Mouse (Mus musculus) MEL (cell line): ENCODE measurements around the gene Pabpc1l. TPM values are rescaled to one million over a fixed set of nuclear protein-coding genes. Genes with fewer than 3 reads are reported as not detected.

Source experiments
- DNase-seq: peaks from one replicate; pipeline ENCODE4 v3.0.0; 2011; ENCODE audit warnings: low read depth, low spot score
- H3K27ac ChIP-seq: 2 replicates; pipeline ENCODE4 v1.5.1; 2012; ENCODE audit warnings: low read depth, mild to moderate bottlenecking, control low read depth, low read length, moderate library complexity; ENCODE audit not compliant: control insufficient read depth
- H3K27me3 ChIP-seq, 2 experiments: fragments of 150-350 bp in 1 of 2; sonication (generic) in 1 of 2; 2 replicates each; pipeline ENCODE4 v1.6.1; 2012; ENCODE audit warnings: low read length in 2 of 2, mild to moderate bottlenecking in 2 of 2, improper control_type of control experiment in 1 of 2, moderate library complexity in 1 of 2; ENCODE audit not compliant: insufficient read depth in 2 of 2, control insufficient read depth in 1 of 2
- H3K36me3 ChIP-seq, 2 experiments: 2 replicates each; pipeline ENCODE4 v1.6.1; 2012 to 2014; ENCODE audit warnings: low read length in 2 of 2, improper control_type of control experiment in 1 of 2, inconsistent platforms in 1 of 2, mild to moderate bottlenecking in 1 of 2; ENCODE audit not compliant: insufficient read depth in 2 of 2, control insufficient read depth in 1 of 2
- H3K4me1 ChIP-seq, 2 experiments: fragments of 150-350 bp in 1 of 2; sonication (generic) in 1 of 2; 2 replicates each; pipeline ENCODE4 v1.6.1; 2012; ENCODE audit warnings: low read length in 2 of 2, improper control_type of control experiment in 1 of 2, mild to moderate bottlenecking in 1 of 2; ENCODE audit not compliant: insufficient read depth in 2 of 2, control insufficient read depth in 1 of 2
- H3K4me3 ChIP-seq, 2 experiments: fragments of 150-350 bp in 1 of 2; sonication (generic) in 1 of 2; 2 replicates each; pipeline ENCODE4 v1.5.1; 2012; ENCODE audit warnings: low read depth in 2 of 2, low read length in 2 of 2, mild to moderate bottlenecking in 2 of 2, moderate library complexity in 2 of 2, control low read depth in 1 of 2, improper control_type of control experiment in 1 of 2; ENCODE audit not compliant: control insufficient read depth in 1 of 2, insufficient read depth in 1 of 2
- H3K79me2 ChIP-seq: 2 replicates; pipeline ENCODE4 v1.6.1; 2012; ENCODE audit warnings: mild to moderate bottlenecking, low read length, moderate library complexity; ENCODE audit not compliant: control insufficient read depth, poor library complexity, insufficient read depth
- H3K9ac ChIP-seq: 2 replicates; pipeline ENCODE4 v1.6.1; 2012; ENCODE audit warnings: low read depth, mild to moderate bottlenecking, control low read depth, low read length, moderate library complexity; ENCODE audit not compliant: control insufficient read depth, poor library complexity, severe bottlenecking
- H3K9me3 ChIP-seq: fragments of 150-350 bp; sonication (generic); replicated peaks from 2 replicates; pipeline ENCODE4 v1.6.1; 2012; ENCODE audit warnings: mild to moderate bottlenecking, low read length, improper control_type of control experiment, moderate library complexity; ENCODE audit not compliant: insufficient read depth
- BHLHE40 ChIP-seq: IDR thresholded peaks from 2 replicates; pipeline ENCODE4 v1.6.1; 2012; ENCODE audit warnings: low read depth, mild to moderate bottlenecking, inconsistent platforms, low read length, improper control_type of control experiment, borderline replicate concordance
- CHD1 ChIP-seq: IDR thresholded peaks from 2 replicates; pipeline ENCODE4 v1.6.1; 2012; ENCODE audit warnings: low read depth, mild to moderate bottlenecking, inconsistent platforms, low read length, improper control_type of control experiment
- CTCF ChIP-seq, 3 experiments: IDR thresholded peaks in 2 of 3; conservative IDR thresholded peaks in 1 of 3; 2 replicates each; pipeline ENCODE4 v1.5.1; 2011 to 2012; ENCODE audit warnings: low read length in 3 of 3, low read depth in 2 of 3, mild to moderate bottlenecking in 2 of 3, improper control_type of control experiment in 1 of 3, inconsistent platforms in 1 of 3, mixed read lengths in 1 of 3, moderate library complexity in 1 of 3; ENCODE audit not compliant: control insufficient read depth in 1 of 3, insufficient read depth in 1 of 3, poor library complexity in 1 of 3, severe bottlenecking in 1 of 3
- E2F4 ChIP-seq: IDR thresholded peaks from 2 replicates; pipeline ENCODE4 v1.6.1; 2011; ENCODE audit warnings: low read depth, low read length, improper control_type of control experiment, borderline replicate concordance
- EP300 ChIP-seq, 2 experiments: IDR thresholded peaks; 2 replicates each; pipeline ENCODE4 v1.6.1; 2011; ENCODE audit warnings: improper control_type of control experiment in 2 of 2, low read length in 2 of 2, low read depth in 1 of 2, mild to moderate bottlenecking in 1 of 2
- ETS1 ChIP-seq: IDR thresholded peaks from 2 replicates; pipeline ENCODE4 v1.6.1; 2012; ENCODE audit warnings: low read depth, mild to moderate bottlenecking, inconsistent platforms, low read length, improper control_type of control experiment, moderate library complexity
- GABPA ChIP-seq: IDR thresholded peaks from 2 replicates; pipeline ENCODE4 v1.6.1; 2012; ENCODE audit warnings: low read depth, mild to moderate bottlenecking, inconsistent platforms, low read length, improper control_type of control experiment, moderate library complexity
- GATA1 ChIP-seq: IDR thresholded peaks from 2 replicates; pipeline ENCODE4 v1.6.1; 2011; ENCODE audit warnings: low read depth, low read length, improper control_type of control experiment
- HCFC1 ChIP-seq: IDR thresholded peaks from 2 replicates; pipeline ENCODE4 v1.6.1; 2012; ENCODE audit warnings: low read depth, mild to moderate bottlenecking, inconsistent platforms, low read length, improper control_type of control experiment, moderate library complexity
- JUND ChIP-seq: IDR thresholded peaks from 2 replicates; pipeline ENCODE4 v1.6.1; 2011; ENCODE audit warnings: low read depth, mild to moderate bottlenecking, improper control_type of control experiment, low read length
- MAFK ChIP-seq: IDR thresholded peaks from 2 replicates; pipeline ENCODE4 v1.6.1; 2011; ENCODE audit warnings: low read depth, mild to moderate bottlenecking, low read length, improper control_type of control experiment, borderline replicate concordance
- MAX ChIP-seq: IDR thresholded peaks from 2 replicates; pipeline ENCODE4 v1.6.1; 2011; ENCODE audit warnings: low read length, improper control_type of control experiment
- MAZ ChIP-seq: IDR thresholded peaks from 2 replicates; pipeline ENCODE4 v1.6.1; 2012; ENCODE audit warnings: low read depth, mild to moderate bottlenecking, inconsistent platforms, low read length, improper control_type of control experiment
- MEF2A ChIP-seq: IDR thresholded peaks from 2 replicates; pipeline ENCODE4 v1.6.1; 2014; ENCODE audit warnings: low read depth, mild to moderate bottlenecking, inconsistent platforms, low read length, improper control_type of control experiment; ENCODE audit not compliant: poor library complexity, insufficient replicate concordance, severe bottlenecking; ENCODE audit errors: extremely low read depth
- MYB ChIP-seq: IDR thresholded peaks from 2 replicates; pipeline ENCODE4 v1.6.1; 2011; ENCODE audit warnings: mild to moderate bottlenecking, low read depth, low read length, improper control_type of control experiment
- MYC ChIP-seq: IDR thresholded peaks from 2 replicates; pipeline ENCODE4 v1.6.1; 2011; ENCODE audit warnings: low read depth, mild to moderate bottlenecking, low read length, improper control_type of control experiment, moderate library complexity
- NELFE ChIP-seq: IDR thresholded peaks from 2 replicates; pipeline ENCODE4 v1.6.1; 2011; ENCODE audit warnings: low read depth, low read length, improper control_type of control experiment
- NRF1 ChIP-seq: IDR thresholded peaks from 2 replicates; pipeline ENCODE4 v1.6.1; 2014; ENCODE audit warnings: low read depth, mild to moderate bottlenecking, inconsistent platforms, low read length, improper control_type of control experiment, moderate library complexity; ENCODE audit not compliant: poor library complexity, insufficient read depth, severe bottlenecking
- POLR2A ChIP-seq, 2 experiments: IDR thresholded peaks; 2 replicates each; pipeline ENCODE4 v1.6.1; 2011 to 2012; ENCODE audit warnings: low read length in 2 of 2, mild to moderate bottlenecking in 2 of 2, control low read depth in 1 of 2, improper control_type of control experiment in 1 of 2, low read depth in 1 of 2, moderate library complexity in 1 of 2; ENCODE audit not compliant: control insufficient read depth in 1 of 2, insufficient read depth in 1 of 2, poor library complexity in 1 of 2
- POLR2AphosphoS5 ChIP-seq: IDR thresholded peaks from 2 replicates; pipeline ENCODE4 v1.6.1; 2012; ENCODE audit warnings: low read depth, borderline replicate concordance, mild to moderate bottlenecking, inconsistent platforms, low read length, moderate library complexity, mixed read lengths
- RAD21 ChIP-seq: IDR thresholded peaks from 2 replicates; pipeline ENCODE4 v1.6.1; 2011; ENCODE audit warnings: mild to moderate bottlenecking, low read depth, low read length, improper control_type of control experiment
- RCOR1 ChIP-seq: IDR thresholded peaks from 2 replicates; pipeline ENCODE4 v1.6.1; 2012; ENCODE audit warnings: low read depth, mild to moderate bottlenecking, inconsistent platforms, low read length, improper control_type of control experiment
- SIN3A ChIP-seq: IDR thresholded peaks from 2 replicates; pipeline ENCODE4 v1.6.1; 2012; ENCODE audit warnings: low read length, improper control_type of control experiment, inconsistent platforms
- SMC3 ChIP-seq: IDR thresholded peaks from 2 replicates; pipeline ENCODE4 v1.6.1; 2011; ENCODE audit warnings: low read depth, low read length, improper control_type of control experiment
- TBP ChIP-seq: IDR thresholded peaks from 2 replicates; pipeline ENCODE4 v1.8.0; 2011; ENCODE audit warnings: low read depth, low read length, improper control_type of control experiment
- TCF12 ChIP-seq: IDR thresholded peaks from 2 replicates; pipeline ENCODE4 v1.6.1; 2014; ENCODE audit warnings: low read depth, mild to moderate bottlenecking, inconsistent platforms, low read length, improper control_type of control experiment, moderate library complexity
- USF1 ChIP-seq: IDR thresholded peaks from 2 replicates; pipeline ENCODE4 v1.6.1; 2014; ENCODE audit warnings: low read depth, mild to moderate bottlenecking, inconsistent platforms, low read length, improper control_type of control experiment, moderate library complexity
- USF2 ChIP-seq, 2 experiments: IDR thresholded peaks; 2 replicates each; pipeline ENCODE4 v1.6.1; 2011 to 2012; ENCODE audit warnings: improper control_type of control experiment in 2 of 2, low read length in 2 of 2, borderline replicate concordance in 1 of 2, inconsistent platforms in 1 of 2, low read depth in 1 of 2, mild to moderate bottlenecking in 1 of 2; ENCODE audit not compliant: insufficient read depth in 1 of 2
- ZC3H11A ChIP-seq: IDR thresholded peaks from 2 replicates; pipeline ENCODE4 v1.6.1; 2012; ENCODE audit warnings: low read depth, mild to moderate bottlenecking, inconsistent platforms, low read length, improper control_type of control experiment
- ZKSCAN1 ChIP-seq: IDR thresholded peaks from 2 replicates; pipeline ENCODE4 v1.6.1; 2012; ENCODE audit warnings: low read depth, mild to moderate bottlenecking, inconsistent platforms, low read length, improper control_type of control experiment, moderate library complexity
- polyA plus RNA-seq, 2 experiments: library from polyadenylated mRNA; stranded (reverse) in 1 of 2; unstranded in 1 of 2; fragments of >175 nt in 1 of 2; fragments of >200 nt in 1 of 2; gene quantifications; 2 replicates each; pipeline versions ENCODE4 v1.2.1 to v1.2.4; 2012; ENCODE audit warnings: low replicate concordance in 2 of 2, low read depth in 1 of 2; ENCODE audit not compliant: insufficient read length in 2 of 2, insufficient read depth in 1 of 2, missing spikeins in 1 of 2
- total RNA-seq: library from RNA; depleted of rRNA; stranded (reverse); fragments of 300-350 nt; gene quantifications from 2 replicates; pipeline ENCODE4 v1.2.3, GENCODE M21; 2012

The Pabpc1l gene
- total and polyA plus RNA-seq, 3 experiments: 0.27 to 0.40 TPM; not detected in 1

DNA sequence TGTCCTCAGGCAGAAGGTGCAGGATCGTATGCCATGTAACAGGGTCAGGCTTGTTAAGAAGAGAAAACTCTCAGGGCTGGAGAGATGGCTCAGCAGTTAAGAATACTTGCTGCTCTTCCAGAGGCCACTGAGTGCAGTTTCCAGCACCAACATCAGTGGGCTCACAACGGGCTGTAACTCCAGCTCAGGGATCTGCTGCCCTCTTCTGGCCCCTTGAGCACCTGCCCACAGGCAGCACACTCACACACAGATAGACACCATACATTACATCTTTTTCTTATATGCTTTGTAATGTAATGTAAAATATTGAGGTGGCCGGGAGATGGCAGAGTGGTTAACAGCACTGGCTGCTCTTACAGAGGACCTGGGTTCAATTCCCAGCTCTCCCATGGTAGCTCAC is 7.7 kb downstream of the Pabpc1l start:
- no peaks in the 10 kb centered on the region for H3K79me2 ChIP-seq
- TF ChIP-seq MYB (no peak), RAD21 (peak; percentile 15; the same call in 1 of the 2 replicates), MYC (no peak), SMC3 (0 out of 2 replicates have a peak, but pooled peaks have one; percentile 12), CTCF (IDR thresholded peaks at IDR 0.05 in 2 of 3, conservative IDR thresholded peaks at IDR 0.05 in 1 of 3; ENCODE audit: control insufficient read depth in 1 of 3, insufficient read depth in 1 of 3, low read depth in 2 of 3, low read length in 3 of 3, poor library complexity in 1 of 3, severe bottlenecking in 1 of 3) (peak; percentile 29 to 52 (median 38); a peak in 4 of 6 replicates)
- no peak overlapping the region for H3K4me3 ChIP-seq
- no peaks in the 10 kb centered on the region for H3K36me3 ChIP-seq
- H3K4me1 ChIP-seq: no peaks in the 10 kb centered on the region
- H3K27ac ChIP-seq: no peak overlapping the region
- H3K27me3 ChIP-seq: no peaks in the 10 kb centered on the region
- no peak for DNase-seq
- no peak overlapping the region for H3K9ac ChIP-seq
- H3K9me3 ChIP-seq: no peaks in the 10 kb centered on the region

DNA sequence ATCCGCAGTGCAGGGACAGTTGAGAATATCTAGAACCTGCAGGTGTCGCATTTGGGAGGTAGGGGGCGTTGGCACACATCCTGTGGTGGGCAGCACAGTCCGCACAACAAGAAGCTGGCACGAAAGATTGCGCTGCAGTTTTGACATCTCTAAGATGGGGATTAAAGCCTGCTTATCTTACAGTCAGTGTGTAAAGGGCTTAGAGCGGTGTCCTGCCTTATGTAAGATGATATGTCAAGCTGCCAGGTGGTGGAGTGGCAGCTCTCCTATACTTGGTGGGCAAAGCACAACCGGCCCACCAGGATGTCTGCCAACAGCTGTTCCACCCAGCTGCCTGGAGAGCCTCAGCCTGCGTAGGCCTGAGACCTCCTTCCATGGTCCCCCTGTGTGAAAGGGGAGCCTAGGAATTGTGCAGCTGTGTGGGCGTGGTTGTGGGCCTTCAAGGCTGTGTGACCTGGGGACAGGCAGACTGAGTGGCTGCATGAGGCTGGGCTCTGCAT is 11.3 kb downstream of the Pabpc1l start:
- Histone ChIP-seq H3K27me3 (no peaks in the 10 kb centered on the region), H3K36me3 (no peaks in the 10 kb centered on the region), H3K9ac (no peak overlapping the region), H3K79me2 (no peaks in the 10 kb centered on the region), H3K27ac (no peak overlapping the region), H3K4me3 (no peak overlapping the region), H3K4me1 (no peaks in the 10 kb centered on the region), H3K9me3 (no peaks in the 10 kb centered on the region)
- peak; percentile 54 for DNase-seq
- TF ChIP-seq MEF2A (no peak), MYB (no peak), ZKSCAN1 (no peak), GATA1 (no peak), BHLHE40 (no peak), MYC (no peak), SMC3 (peak; percentile 39), TBP (no peak), SIN3A (no peak), POLR2A (IDR thresholded peaks at IDR 0.05; ENCODE audit: control insufficient read depth in 1 of 2, insufficient read depth in 1 of 2, low read depth in 1 of 2, low read length in 2 of 2, poor library complexity in 1 of 2) (no peak), JUND (no peak), EP300 (IDR thresholded peaks at IDR 0.05; ENCODE audit: low read depth in 1 of 2, low read length in 2 of 2) (peak in 1 of 2 experiments; percentile 59; a peak in 2 of 4 replicates), ETS1 (no peak), GABPA (no peak), MAX (no peak), USF2 (IDR thresholded peaks at IDR 0.05; ENCODE audit: borderline replicate concordance in 1 of 2, insufficient read depth in 1 of 2, low read depth in 1 of 2, low read length in 2 of 2) (no peak), E2F4 (no peak), NRF1 (no peak), TCF12 (no peak), RAD21 (peak; percentile 24), MAZ (no peak), MAFK (no peak), ZC3H11A (peak; percentile 20; the same call in 1 of the 2 replicates), RCOR1 (no peak), HCFC1 (no peak), POLR2AphosphoS5 (no peak), CTCF (IDR thresholded peaks at IDR 0.05 in 2 of 3, conservative IDR thresholded peaks at IDR 0.05 in 1 of 3; ENCODE audit: control insufficient read depth in 1 of 3, insufficient read depth in 1 of 3, low read depth in 2 of 3, low read length in 3 of 3, poor library complexity in 1 of 3, severe bottlenecking in 1 of 3) (peak; percentile 46 to 58 (median 54)), NELFE (no peak), USF1 (no peak), CHD1 (no peak)
